Mouse (Mus musculus) spleen, adult 18-20 months (tissue): ENCODE results near the gene Mpp6.
A peak's percentile ranks its signal among the peaks of the same experiment; 100 is the strongest.

Experiments
- DNase-seq, 2 experiments: peaks; one replicate each; pipeline ENCODE4 v3.0.0; 2022; ENCODE audit warnings: mixed read lengths in 2 of 2

The Mpp6 gene

DNA sequence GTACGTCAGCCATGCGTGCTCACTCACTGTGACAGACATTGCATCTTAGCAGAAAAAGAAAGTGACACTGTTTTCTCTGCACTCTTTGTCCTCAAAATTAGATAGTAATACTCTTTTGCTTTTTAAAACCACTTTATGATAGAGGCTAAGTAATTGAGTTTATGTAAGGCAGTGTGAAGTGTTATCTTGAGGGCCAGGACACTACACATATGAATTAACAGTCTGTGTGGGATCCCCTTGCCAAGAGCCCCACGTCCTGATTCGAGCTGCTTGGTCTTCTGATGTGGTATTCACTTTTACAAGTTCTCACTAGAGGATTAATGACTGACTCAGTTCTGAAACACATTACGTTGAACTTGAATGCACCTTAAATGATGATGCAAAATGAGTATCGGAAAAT, 49.8 kb downstream of the Mpp6 start:
- DNase-seq = no peak

DNA sequence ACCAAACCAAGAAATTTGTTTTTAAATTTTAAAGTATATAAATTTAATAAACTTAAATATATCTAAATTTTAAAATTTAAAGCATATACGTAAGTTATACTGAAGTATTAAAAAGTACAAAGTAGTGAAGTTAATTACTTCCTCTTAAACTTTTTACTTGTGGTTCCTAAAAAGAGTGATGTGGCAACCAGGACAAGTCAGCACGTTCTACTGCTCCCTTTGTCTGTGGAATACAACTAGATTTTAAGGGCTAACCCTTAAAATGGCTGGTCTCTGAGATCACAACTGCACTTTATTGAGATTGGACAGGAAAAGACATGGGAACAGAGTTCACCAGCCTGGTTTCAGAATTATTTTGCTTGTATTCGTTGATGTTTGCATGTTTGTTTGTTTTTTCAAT, 53.0 kb downstream of the Mpp6 start:
- no peak for DNase-seq

DNA sequence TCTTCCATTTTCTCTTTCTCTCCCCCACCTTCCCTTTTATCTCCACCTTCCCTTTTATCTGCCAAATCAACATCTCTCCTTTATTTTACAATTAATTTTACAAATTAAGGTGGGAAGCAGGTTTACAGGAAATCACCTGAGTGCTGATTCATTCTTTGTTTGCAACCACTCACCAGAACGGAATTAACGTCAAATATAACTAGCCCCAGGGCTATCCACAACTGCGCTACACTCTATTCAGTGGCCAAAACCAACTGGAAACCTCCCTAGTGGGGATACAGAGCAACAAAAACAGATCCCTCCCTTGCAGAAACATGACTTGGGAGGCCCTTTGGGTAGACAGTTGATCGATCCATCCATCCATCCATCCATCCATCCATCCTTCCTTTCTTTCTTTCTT, 58.8 kb downstream of the Mpp6 start:
- DNase-seq = no peak

DNA sequence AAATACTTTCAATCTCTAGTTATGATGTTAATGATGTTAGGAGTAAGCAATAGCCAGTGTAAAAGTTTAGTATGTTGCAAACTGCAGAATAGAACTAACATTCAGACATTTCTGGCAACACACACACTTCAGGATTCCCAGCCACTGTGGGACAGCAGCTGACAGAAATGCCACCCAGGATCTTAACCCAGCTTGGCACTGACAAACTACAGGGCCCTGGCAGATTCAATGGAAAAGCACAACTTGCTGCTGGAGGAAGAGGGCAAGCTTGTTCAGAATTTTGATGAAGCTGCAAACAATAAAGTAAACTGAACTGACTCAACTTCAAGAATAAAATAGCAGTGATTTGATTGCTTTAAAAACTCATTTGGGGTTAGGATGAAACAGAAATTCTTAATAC, 59.7 kb downstream of the Mpp6 start:
- DNase-seq = no peak

DNA sequence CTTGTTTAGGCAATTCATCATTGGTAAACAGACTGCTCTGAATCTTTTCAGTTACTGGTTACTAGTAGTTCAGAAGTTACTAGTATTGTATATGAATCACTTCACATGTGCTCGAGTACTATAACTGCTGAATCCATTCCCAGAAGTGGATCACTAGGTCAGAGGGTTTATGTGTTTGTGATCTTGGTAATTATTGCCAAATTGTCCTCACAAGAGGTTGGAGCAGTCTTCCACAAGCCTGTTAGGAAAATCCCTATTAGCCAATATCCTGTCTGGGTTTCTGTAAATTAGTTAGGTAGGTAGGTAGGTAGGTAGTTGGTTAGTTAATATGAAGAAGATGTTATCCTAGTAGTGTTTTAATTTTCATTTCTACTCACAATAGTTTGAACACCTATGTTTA, 65.7 kb downstream of the Mpp6 start:
- no peak for DNase-seq

DNA sequence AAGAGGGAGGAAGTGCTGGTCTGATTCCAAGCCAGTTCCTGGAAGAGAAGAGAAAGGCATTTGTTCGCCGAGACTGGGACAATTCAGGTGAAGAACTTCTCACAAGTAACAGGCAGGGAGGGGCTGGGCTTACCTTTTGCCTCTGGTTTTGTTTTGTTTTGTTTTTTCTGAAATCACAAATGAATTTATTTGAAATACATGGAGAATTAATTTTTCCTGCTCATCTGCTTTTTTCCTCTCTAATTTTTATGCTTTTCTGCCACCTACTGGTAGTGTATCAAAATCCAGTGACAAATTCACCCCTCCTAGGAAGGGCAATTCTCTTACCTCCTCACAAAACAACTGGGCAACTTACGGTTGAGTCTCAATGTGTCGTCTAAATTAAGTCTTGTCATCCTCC, 70.1 kb downstream of the Mpp6 start:
- DNase-seq = no peak

DNA sequence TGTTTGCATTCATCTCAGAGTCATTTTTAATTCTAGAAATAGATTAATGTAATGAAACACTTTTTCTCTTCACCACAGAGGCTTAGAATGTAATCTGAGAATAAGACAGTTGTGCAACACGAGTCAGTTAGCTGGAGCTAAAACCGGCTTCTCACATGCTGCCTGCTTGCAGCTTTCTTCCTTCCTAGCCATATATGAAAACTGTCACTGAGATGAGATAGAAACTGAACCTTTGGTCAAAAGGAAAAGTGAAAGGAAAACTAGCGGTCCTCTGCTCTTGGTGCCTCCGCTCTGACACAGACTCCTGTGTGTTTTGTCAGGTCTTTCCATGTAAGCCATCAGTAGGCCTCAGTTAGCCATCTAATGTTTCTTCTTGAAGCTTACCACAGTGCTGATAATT, 77.9 kb downstream of the Mpp6 start:
- no peak for DNase-seq

DNA sequence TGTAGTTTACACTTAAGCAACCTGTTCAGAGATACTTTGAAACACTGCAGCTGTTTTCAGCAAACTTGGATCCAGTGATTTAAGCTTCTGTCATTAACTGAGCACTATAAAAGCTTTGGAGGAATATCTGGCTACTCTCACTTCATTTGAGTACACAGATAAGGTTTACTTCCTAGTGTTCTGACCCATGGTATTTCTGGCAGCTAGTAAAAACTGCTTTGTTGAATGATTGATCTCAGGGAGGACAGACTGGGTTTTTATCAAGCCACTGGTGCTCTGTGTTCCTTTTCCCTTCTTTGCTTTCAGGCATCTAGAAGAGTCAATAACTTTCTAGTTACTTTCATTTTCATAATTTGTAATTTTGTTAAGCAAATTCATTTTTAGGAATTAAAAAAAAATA, 79.3 kb downstream of the Mpp6 start:
- no peak for DNase-seq

DNA sequence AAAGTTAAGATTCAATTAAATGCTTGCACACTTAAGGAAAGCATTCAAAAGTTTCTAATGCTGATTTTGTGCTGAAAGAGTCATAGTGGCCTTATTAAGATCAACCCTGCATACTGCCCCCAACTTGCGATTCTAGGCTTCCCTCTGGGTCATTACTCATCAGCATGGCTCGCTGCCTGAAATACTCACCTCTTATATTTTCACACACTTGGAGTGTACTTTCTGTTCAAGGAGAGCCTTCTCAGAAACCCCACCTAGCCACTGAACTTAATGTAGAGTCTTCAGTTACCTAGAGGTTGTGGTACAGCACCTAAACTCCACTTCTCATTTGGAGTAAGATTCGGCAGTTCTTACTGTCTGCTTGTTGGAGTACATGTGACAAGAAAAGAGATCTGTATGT, 81.6 kb downstream of the Mpp6 start:
- DNase-seq = no peak

DNA sequence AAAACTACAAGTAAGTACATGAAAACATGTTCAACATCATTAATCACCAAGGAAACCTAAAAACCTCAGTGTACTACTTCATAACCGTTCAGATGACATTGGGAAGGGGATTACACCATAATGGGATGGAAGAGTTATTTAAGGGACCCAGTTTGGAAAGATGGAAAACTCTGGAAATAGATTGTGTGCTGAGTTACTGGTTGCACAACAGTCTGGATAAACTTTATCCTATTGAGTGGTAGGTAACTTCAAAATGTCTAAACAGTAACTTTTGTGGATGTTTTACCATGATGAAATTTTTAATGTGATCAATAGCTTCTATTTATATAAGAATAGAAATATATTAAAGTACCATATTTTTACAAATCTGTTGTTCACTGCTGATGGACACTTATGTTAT, 82.1 kb downstream of the Mpp6 start:
- DNase-seq = no peak

DNA sequence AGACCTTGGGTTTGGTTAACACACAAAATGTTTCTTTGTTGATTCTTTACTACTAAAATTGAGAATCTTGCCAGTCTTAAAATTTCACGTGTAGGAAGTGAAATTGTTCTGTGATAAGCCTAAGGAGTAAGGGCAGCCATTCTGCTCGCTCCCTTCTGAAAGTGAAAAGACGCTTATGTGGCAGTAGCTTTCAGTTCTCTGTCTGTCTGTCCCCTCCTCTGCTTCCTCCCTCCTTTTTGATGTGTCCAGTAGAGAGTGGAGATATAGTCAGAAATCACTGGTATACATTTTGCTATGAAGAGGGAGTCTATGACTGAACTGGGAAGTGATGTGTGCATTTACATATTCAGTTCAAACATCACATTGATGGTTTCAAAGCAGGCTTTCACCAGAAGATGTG, 82.8 kb downstream of the Mpp6 start:
- no peak for DNase-seq

DNA sequence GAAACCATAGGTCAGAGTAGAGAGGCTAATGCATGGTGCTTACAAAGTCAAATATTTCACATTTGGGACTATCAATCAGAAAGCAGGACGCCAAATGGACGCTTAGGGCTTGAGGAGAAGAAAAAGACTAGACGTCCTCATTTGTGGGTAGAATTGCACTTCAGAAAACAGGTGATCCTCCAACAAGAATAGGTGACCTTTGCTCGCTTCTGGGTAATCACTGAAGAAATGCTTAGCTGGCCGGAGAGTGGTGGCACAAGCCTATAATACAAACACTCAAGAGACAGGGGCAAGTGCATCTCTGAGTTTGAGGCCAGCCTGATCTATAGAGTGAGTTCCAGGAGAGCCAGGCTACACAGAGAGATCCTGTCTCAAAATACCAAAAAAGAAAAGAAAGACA, 83.8 kb downstream of the Mpp6 start:
- no peak for DNase-seq

DNA sequence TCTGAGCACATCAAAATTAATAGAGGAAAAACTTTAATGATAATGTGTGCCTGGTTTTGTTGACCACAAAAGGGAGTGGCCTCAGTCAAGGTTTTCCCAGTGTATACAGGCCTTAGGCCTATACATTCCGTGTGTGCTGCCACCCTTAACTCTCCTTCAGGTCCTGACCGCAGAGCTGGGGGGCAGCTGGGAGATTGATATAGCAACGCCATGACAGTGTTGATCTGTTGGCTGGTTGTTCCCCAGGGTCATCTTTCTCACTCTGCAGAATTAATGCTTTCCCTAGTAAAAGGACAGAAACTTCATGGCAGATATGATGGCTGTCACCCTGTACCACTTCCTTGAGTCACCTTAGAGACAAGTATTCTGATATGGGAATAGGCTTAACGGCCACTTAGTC, 94.3 kb downstream of the Mpp6 start:
- no peak for DNase-seq

DNA sequence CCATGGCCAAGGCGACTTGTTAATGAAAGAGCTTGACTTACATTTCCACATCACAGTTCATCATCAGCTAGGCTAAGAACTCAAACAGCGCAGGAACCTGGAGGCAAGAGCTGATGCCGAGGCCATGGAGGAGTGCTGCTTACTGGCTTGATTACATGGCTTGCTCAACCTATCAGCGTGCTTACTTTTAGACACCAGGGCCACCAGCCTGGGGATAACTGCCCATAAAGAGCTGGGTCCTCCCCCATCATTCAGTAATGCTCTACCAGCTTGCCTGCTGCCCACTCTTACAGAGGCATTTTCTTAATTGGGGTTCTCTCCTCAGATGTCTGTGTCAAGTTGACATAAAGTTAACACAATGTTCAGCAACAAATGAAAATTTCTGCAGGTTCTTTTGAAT, 95.1 kb downstream of the Mpp6 start:
- DNase-seq = no peak

DNA sequence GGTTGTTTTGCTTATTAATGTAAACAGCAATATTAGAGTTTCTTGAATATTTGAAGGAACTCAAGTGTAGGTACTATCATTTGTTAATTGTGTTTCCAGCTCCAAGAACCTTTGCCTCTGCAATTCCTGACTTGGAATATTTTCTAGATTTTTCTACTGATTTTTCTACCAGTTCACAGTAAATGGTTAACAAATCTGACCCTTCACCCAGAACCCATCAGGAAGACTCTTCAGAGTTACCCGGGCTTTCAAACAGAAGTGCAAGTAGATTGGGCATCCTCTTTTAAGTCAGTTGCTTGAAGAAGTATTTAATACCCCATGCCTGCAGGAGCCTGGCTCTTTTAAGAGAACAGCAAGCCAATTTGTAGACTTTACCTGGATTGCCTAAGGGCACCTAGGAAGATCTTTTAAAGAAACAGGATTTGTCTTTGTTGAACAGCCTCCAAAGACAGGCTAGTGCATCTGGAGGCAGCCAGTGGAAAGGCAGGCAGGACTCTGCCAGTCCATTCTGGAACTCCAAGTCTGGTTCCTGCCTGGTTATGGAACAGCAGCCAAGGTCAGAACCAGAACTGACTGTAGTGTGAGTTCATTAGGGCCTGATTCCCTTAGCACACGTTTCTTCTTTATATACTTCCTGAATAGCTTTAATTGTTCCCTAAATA, 104.8 kb downstream of the Mpp6 start:
- no peak for DNase-seq

DNA sequence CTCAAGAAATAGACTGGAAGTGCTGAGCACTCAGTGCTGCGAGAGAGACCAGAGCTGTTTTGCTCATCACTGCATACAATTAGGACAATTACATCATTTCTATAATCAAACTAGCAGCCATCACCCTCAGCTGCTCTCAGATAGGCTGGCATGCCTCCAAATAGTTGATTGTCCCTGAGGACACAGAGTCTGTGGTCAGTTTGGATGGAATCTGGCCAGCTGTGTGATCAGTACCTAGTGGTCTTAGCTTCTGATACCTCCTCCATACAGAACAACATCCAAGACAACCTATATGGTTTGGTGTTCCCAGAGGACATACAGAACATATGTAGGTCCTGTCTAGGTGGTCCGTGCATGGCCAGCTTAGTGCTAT, 105.3 kb downstream of the Mpp6 start:
- no peak for DNase-seq

DNA sequence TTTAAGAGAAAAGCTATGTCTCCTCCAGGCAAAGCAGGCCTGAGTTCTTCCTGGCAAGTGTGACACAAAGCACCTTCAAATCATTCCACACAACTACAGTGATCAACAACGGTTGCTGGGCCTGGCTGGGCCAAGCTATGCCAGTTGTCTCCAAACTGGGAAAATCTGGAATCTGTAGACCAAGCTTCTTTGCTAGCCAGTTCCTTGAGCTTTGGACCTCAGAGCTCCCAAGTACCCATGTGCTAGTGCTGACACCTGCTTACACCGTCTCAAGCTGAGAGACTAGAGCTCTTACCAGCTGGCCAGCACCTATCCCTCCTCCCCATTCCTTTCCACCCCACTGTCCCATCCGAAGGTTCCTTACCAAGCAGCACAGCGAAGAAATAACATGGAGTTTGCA, 105.9 kb downstream of the Mpp6 start:
- no peak for DNase-seq

DNA sequence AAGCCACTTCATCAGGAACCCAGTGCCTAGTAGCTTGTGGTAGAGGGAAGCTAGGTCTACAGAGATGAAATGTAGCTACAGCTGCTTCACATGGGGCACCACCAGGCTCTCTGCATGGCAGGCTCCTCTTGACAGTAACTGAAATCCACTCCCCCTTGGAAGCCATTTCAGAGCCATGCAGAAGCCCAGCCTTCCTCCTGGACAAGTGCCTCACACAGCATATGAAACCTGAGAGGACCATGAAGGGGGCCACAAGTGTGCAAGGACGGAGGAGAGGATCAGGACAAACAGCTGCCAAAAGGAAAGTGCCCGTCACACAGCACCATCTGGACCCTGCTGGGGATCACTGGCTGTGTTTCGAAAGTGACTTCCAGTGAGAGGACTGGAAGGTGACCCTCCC, 108.6 kb downstream of the Mpp6 start:
- DNase-seq = no peak

DNA sequence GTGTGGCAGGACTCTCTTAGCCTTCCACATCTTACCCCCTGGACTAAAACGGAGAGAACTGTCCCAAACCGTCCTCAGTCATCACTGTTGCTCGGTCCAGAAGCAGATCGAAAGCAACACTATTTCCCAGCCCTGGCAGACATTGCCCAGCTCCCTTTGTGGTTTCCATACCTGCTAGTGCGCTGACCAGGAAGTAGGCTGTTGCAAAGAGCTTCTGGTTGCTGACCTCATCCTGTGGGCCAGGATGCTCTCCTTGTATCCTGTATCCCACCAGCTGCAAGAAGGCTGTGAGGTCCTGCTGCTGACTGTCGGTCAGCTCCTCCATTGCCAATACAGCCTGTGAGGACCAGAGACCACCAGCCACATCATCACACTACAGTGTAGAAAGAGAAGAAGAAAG, 109.0 kb downstream of the Mpp6 start:
- DNase-seq = no peak

DNA sequence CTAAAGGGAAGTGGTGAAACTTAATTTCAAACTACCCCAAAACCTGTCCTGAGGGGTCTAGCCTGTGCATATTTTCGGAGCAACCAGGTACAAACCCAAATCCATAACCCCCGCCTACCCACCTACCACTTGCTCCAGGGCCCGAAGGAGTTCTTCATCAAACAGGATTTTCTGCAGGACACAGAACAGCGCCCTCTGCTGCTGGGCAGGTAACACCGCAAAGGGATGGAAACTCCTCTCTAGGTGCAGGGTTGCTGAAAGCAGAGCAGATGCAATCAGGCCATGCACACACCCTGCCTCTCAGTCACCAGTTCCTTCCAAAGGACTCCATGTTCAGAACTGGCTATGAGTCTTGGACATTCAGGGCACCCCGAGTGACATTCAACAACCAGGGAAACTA, 110.8 kb downstream of the Mpp6 start:
- DNase-seq = peak in 1 of 2 experiments; percentile 30

DNA sequence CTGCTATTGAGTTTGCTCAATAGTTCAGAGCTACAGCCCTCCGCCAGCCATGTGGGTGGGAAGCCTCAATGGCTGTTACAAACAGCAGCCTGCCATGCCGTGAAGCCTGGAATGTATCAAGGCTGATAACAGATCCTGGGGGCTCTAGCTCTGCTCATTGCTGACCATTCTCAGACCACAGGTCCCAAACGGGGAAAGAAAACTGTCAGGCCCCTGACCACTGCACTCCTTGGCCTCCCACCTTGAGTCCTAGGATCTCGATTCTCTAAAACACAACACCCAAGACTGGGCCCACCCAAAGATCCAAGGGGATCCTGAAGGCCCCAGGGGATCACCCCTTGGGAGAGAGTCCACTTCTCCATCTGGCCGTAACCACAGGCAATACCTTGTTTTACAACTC, 112.3 kb downstream of the Mpp6 start:
- DNase-seq = no peak

DNA sequence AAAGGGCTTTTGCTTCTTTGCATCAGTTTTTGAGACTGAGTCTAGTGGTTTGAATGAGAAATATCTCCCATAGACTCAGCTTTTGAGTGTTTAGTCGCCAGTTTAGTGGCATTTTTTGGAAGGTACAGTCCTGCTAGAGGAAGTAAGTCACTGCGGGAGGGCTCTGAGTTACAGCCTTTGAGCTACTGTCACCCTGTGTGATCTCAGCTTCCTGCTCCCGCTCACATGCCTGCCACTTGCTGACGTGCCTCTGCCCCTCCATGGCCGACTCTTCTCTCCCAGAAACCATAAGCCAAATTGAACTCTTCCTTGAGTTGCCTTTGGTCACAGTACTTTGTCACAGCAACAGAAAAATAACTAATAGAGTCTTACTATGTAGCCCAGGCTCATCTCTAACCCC, 112.9 kb downstream of the Mpp6 start:
- DNase-seq = no peak

DNA sequence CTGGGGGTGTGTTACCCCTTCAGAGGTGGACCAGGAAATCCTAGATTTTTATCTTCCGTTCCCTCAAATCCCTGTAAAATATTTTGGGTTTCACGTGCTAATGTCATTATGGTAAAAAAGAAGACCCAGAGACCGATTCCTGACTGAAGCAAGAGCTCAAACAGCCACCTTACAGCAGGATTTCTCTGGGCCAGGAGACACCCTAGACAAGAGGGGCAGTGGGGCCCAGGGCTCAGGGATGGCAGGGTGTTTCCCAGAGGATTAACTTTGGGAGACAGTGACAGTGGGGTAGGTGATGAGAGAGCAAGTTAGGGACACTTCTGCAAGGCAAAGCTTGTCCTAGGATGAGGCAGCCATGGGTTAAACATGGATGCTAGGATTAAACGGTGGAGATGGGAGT, 113.6 kb downstream of the Mpp6 start:
- DNase-seq = no peak

DNA sequence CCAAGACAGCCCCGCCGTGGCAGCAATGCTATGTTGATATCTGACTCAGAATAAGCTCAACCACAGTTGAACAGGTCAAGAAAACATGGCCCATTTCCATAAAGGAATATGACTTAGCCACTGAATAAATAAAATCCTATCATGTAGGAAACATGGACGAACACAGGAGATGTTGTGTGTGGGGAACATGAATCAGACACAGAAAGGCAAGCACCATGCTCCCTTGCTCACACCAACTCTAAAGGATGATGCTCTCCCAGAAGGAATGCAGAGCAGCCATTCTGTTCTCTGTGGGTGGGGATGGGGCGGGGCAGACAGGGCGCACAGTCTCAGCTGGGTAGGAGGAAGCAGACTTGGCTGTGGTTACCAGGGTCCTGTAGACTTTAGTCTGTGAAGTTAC, 115.2 kb downstream of the Mpp6 start:
- DNase-seq = no peak

DNA sequence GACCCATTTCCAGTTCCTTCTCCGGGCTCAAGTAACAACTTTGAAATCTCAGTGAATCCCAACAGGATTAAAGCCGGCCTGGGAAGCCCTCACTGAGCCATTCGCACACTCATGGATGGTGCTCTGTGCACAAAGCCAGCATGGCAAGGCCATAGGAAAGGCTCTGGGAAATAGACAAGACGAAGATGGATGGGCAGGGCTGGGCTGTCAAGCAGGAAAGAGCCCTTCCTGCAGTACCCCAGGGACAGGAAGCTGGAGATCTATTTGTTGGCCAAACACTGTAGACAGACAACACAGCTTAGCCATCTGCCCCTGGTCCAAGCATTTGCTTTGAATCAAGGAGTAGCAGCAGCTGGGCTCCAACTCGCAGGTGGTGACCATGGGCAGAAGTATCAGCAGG, 118.1 kb downstream of the Mpp6 start:
- no peak for DNase-seq

DNA sequence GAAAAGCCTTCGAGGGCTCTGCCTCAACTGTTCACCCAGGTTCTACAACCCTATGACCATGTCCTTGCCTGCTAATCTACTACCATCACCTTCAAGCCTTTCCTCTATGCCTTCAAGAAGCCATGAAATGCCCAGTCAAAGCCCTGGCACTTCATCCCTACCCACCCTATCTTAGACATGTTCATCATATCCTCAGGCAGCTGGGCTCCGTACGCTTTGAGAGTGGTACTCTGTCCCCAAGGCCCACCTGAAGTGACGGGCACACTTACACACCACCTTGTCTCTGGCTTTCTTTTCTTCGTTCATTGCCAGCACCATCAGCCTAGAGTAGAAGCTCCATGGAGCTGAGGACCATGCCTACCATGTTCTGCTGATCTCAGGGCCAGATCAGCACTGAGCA, 121.2 kb downstream of the Mpp6 start:
- no peak for DNase-seq
